Mouse (Mus musculus) intestine, postnatal 0 days (tissue): ENCODE data around the gene Gstm6. TPM values are rescaled to one million over a fixed set of nuclear protein-coding genes. Genes with fewer than 3 reads are reported as not detected.
A peak's percentile ranks its signal among the peaks of the same experiment; 100 is the strongest.
"Not testable (repeated sequence)": the region's sequence is repeated elsewhere in the genome, so short reads cannot be mapped to it uniquely, and the experiment has no call there.

Experiments used
- ATAC-seq: fragments of 200-750 bp; cut with Nextera tagmentation; 2 replicates; pipeline ENCODE4 v1.8.0; 2017; ENCODE audit warnings: mild to moderate bottlenecking, moderate TSS enrichment, moderate library complexity
- H3K27ac ChIP-seq: fragments of 300-500 bp; sonication (generic); 2 replicates; pipeline ENCODE4 v1.5.1; 2014; ENCODE audit warnings: mild to moderate bottlenecking, low read depth, low read length, moderate library complexity
- H3K27me3 ChIP-seq: fragments of 300-500 bp; sonication (generic); replicated peaks from 2 replicates; pipeline ENCODE4 v1.6.1; 2014; ENCODE audit warnings: low read length, mixed read lengths; ENCODE audit not compliant: control insufficient read depth, insufficient read depth
- H3K36me3 ChIP-seq: fragments of 300-500 bp; sonication (generic); 2 replicates; pipeline ENCODE4 v1.6.1; 2014; ENCODE audit warnings: mild to moderate bottlenecking, moderate library complexity; ENCODE audit not compliant: control insufficient read depth, insufficient read depth
- H3K4me1 ChIP-seq: fragments of 300-500 bp; sonication (generic); replicated peaks from 2 replicates; pipeline ENCODE4 v1.6.1; 2014; ENCODE audit warnings: antibody characterized with exemption, low read length, mixed read lengths; ENCODE audit not compliant: control insufficient read depth, insufficient read depth
- H3K4me2 ChIP-seq: fragments of 300-500 bp; sonication (generic); replicated peaks from 2 replicates; pipeline ENCODE4 v1.6.1; 2014; ENCODE audit warnings: low read depth, mild to moderate bottlenecking, moderate library complexity
- H3K4me3 ChIP-seq: fragments of 300-500 bp; sonication (generic); 2 replicates; pipeline ENCODE4 v1.5.1; 2014; ENCODE audit warnings: low read depth, low read length
- H3K9ac ChIP-seq: fragments of 300-500 bp; sonication (generic); 2 replicates; pipeline ENCODE4 v1.6.1; 2014; ENCODE audit warnings: mild to moderate bottlenecking, low read depth, low read length
- H3K9me3 ChIP-seq: fragments of 300-500 bp; sonication (generic); 2 replicates; pipeline ENCODE4 v1.6.1; 2016; ENCODE audit warnings: mixed run types; ENCODE audit not compliant: control insufficient read depth
- CTCF ChIP-seq: sonication (generic); IDR thresholded peaks from 2 replicates; pipeline ENCODE4 v1.5.1; 2016; ENCODE audit warnings: low read depth, mild to moderate bottlenecking, control low read depth, antibody characterized with exemption, moderate library complexity
- WGBS: fragments of 180-500 bp; shearing (Covaris S2); extraction: QIAGEN DNeasy Blood & Tissue Kit; methylation state at CpG from one replicate; pipeline ENCODE4 v1.1.7; 2014; 5-methylcytosine and 5-hydroxymethylcytosine counted together
- polyA plus RNA-seq: library from polyadenylated mRNA; unstranded; fragments of >200 nt; fragmentation: Nextera tagmentation; extraction: Ambion mirVana; gene quantifications from 2 replicates; pipeline ENCODE4 v1.2.1, GENCODE M21; 2015

Gene Gstm6
- polyA plus RNA-seq, 1 experiment from 2014 or later, result 21.6 TPM

- Histone ChIP-seq H3K4me2 (no peak overlapping the region), H3K36me3 (no peaks in the 10 kb centered on the region), H3K4me3 (no peak overlapping the region), H3K27ac (no peak overlapping the region), H3K4me1 (peaks cover 8% of the 10 kb centered on the region; the same call in 1 of the 2 replicates), H3K9me3 (no peaks in the 10 kb centered on the region), H3K27me3 (no peaks in the 10 kb centered on the region), H3K9ac (no peak overlapping the region)
- no peak for ATAC-seq
- TF ChIP-seq CTCF, result no peak
- WGBS, result 46% methylated on average over 6 of the region's 6 CpGs
Measured at GRCm38 (mm10) chr3:107905942-107906341, 37.6 kb downstream of the Gstm6 start.

DNA sequence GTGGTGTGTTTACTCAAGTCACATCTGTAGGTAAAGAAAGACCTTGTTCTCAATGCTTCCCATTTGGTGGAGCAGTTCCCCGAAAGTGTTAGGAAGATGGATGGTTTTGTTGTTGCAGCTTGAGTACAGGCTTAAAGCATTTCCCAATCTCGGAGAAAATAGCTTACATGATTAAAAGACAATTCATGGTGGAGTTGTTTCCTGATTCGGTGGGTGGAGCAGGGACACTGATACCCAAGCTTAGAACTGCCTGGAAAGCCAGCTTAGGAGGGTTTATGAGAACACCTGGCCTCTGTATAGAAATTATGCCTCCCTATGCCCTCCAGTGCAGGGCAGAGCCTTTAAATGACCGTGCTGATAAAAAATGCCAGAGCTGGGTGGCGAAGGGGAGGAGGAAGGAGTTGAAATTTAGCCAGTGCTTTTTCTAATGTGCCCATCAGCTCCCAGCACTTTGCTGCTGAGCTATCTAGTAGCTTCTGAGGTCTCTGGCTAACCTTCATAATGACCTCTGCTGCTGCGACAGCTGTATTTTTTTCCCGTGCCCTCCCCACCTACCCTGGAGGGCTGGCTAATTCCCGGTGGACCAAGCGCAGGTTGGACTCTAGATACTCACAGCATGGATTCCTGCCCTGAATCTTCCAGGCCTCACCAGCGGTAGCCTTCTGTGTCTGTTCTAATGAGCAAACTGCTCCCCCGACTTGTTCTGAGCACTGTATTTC lies 42.4 kb downstream of the Gstm6 start:
- Histone ChIP-seq H3K36me3 (peaks cover 11% of the 10 kb centered on the region; the same call in 1 of the 2 replicates), H3K4me3 (no peak overlapping the region), H3K27me3 (no peaks in the 10 kb centered on the region), H3K9ac (no peak overlapping the region), H3K4me1 (0 out of 2 replicates have a peak, but pooled peaks cover 2% of the 10 kb centered on the region), H3K4me2 (no peak overlapping the region), H3K9me3 (no peaks in the 10 kb centered on the region), H3K27ac (no peak overlapping the region)
- ATAC-seq, result no peak
- TF ChIP-seq CTCF, result no peak
- WGBS, result 54% methylated on average over 11 of the region's 11 CpGs

- H3K9me3 ChIP-seq, result no peaks in the 10 kb centered on the region
- no peak overlapping the region for H3K4me3 ChIP-seq
- no peaks in the 10 kb centered on the region for H3K27me3 ChIP-seq
- H3K4me2 ChIP-seq, result no peak overlapping the region
- no peak for ATAC-seq
- 94% methylated on average over 13 of the region's 13 CpGs for WGBS
- H3K9ac ChIP-seq, result no peak overlapping the region
- peaks cover 11% of the 10 kb centered on the region; the same call in 1 of the 2 replicates for H3K36me3 ChIP-seq
- H3K4me1 ChIP-seq, result 0 out of 2 replicates have a peak, but pooled peaks cover 2% of the 10 kb centered on the region
- H3K27ac ChIP-seq, result no peak overlapping the region
- TF ChIP-seq CTCF, result no peak
Measured at GRCm38 (mm10) chr3:107898691-107899090, 44.9 kb downstream of the Gstm6 start.

- 4% methylated on average over 40 of the region's 40 CpGs for WGBS
- no peak for TF ChIP-seq CTCF
- peak within 1 kb of the TSS; percentile 63 for H3K4me3 ChIP-seq
- no peaks in the 10 kb centered on the region for H3K9me3 ChIP-seq
- peak within 1 kb of the TSS; percentile 81 for H3K9ac ChIP-seq
- 0 out of 2 replicates have a peak, but pooled peaks cover 2% of the 10 kb centered on the region for H3K4me1 ChIP-seq
- peak within 1 kb of the TSS; percentile 70 for H3K27ac ChIP-seq
- H3K36me3 ChIP-seq, result peaks cover 38% of the 10 kb centered on the region
- ATAC-seq, result peak; percentile 75
- no peaks in the 10 kb centered on the region for H3K27me3 ChIP-seq
- H3K4me2 ChIP-seq, result peak within 1 kb of the TSS; percentile 99
Measured at GRCm38 (mm10) chr3:107895720-107896569, 47.6 kb downstream of the Gstm6 start, which contains the start of gene Gstm5. Gene Gstm5 (plus strand): TSS chr3:107895821.

GRCm38 (mm10) chr3:107895194-107895719 lies 48.3 kb downstream of the Gstm6 start:
- Histone ChIP-seq H3K27ac (peak overlapping the region; percentile 70; the same call in 1 of the 2 replicates), H3K36me3 (peaks cover 45% of the 10 kb centered on the region), H3K9ac (peak overlapping the region; percentile 81; the same call in 1 of the 2 replicates), H3K4me2 (peak overlapping the region; percentile 99), H3K4me3 (peak overlapping the region; percentile 63), H3K4me1 (0 out of 2 replicates have a peak, but pooled peaks cover 2% of the 10 kb centered on the region), H3K9me3 (no peaks in the 10 kb centered on the region), H3K27me3 (no peaks in the 10 kb centered on the region)
- WGBS, result 6% methylated on average over 6 of the region's 6 CpGs
- TF ChIP-seq CTCF, result no peak
- peak; percentile 31 for ATAC-seq

DNA sequence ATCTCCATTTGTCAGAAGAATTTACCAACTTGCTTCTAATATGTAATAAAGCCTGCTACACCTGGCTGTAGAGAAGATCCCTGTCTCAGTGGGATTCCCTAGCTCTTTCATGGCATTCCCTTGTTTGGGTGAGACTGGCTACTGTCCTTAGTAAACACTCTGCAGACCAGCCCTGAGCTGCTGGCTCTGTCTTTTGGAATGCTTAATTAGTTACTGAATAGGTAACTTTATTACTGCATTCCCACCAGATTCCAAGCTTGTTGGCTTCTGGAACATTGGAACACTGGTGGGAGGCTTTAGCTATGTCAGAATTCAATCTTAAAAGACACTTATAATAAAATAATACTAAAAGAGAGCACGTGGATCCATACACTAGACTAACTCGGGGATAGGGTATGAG lies 54.3 kb downstream of the Gstm6 start:
- ATAC-seq, result not testable (repeated sequence)
- H3K36me3 ChIP-seq, result peaks cover 77% of the 10 kb centered on the region
- WGBS, result 81% methylated on average over 2 of the region's 2 CpGs

More for the DNA sequence above, 54.3 kb downstream of the Gstm6 start:
- H3K27me3 ChIP-seq, H3K9ac ChIP-seq, H3K4me2 ChIP-seq, H3K4me3 ChIP-seq, H3K27ac ChIP-seq, H3K9me3 ChIP-seq, H3K4me1 ChIP-seq: not testable (repeated sequence)

Other genes with a start within 250 kb of the Gstm6 start
- 37.8 and 39.0 TPM in 2 replicates for gene Ahcyl1, start 247.2 kb downstream of the Gstm6 start, polyA plus RNA-seq
- gene Csf1, start 183.3 kb downstream of the Gstm6 start, polyA plus RNA-seq, result 8.6 and 9.2 TPM in 2 replicates
- 475 and 488 TPM in 2 replicates for gene Eps8l3, start 66.5 kb downstream of the Gstm6 start, polyA plus RNA-seq
- gene Gstm5, start 47.9 kb downstream of the Gstm6 start, polyA plus RNA-seq, result 157 and 172 TPM in 2 replicates
- 13.0 TPM in 2 replicates for gene Gstm7, start 11.9 kb downstream of the Gstm6 start, polyA plus RNA-seq
- 53.9 and 60.7 TPM in 2 replicates for gene Gstm3, start 25.5 kb upstream of the Gstm6 start, polyA plus RNA-seq
- gene Gstm2, start 42.7 kb upstream of the Gstm6 start, polyA plus RNA-seq, result 94.6 and 108 TPM in 2 replicates
- gene Gstm1, start 74.2 kb upstream of the Gstm6 start, polyA plus RNA-seq, result 92.7 and 96.3 TPM in 2 replicates
- gene Gstm4, start 101.1 kb upstream of the Gstm6 start, polyA plus RNA-seq, result 28.4 and 30.5 TPM in 2 replicates
- 17.6 and 18.2 TPM in 2 replicates for gene Ampd2, start 142.9 kb upstream of the Gstm6 start, polyA plus RNA-seq
- gene Gnat2, start 149.0 kb upstream of the Gstm6 start, polyA plus RNA-seq, result 0.43 and 0.80 TPM in 2 replicates
- 99.6 and 101 TPM in 2 replicates for gene Gnai3, start 202.4 kb upstream of the Gstm6 start, polyA plus RNA-seq
- gene Gpr61, start 211.1 kb upstream of the Gstm6 start, polyA plus RNA-seq, result 0.05 and 0.13 TPM in 2 replicates
- 2.8 and 2.9 TPM in 2 replicates for gene Amigo1, start 242.6 kb upstream of the Gstm6 start, polyA plus RNA-seq